Mouse (Mus musculus) lung, embryonic 14.5 days (tissue): ENCODE measurements at regions not wholly inside any gene's neighbourhood (a gene's known extent, or its start where the extent isn't known, plus 50 kb on each side); places are given as distances from the start of the nearest gene placed in this dataset.
"Not testable (repeated sequence)": the region's sequence is repeated elsewhere in the genome, so short reads cannot be mapped to it uniquely, and the experiment has no call there.

ENCODE experiments used
- ATAC-seq: fragments of 200-750 bp; cut with Nextera tagmentation; 2 replicates; pipeline ENCODE4 v1.8.0; 2017; ENCODE audit warnings: mild to moderate bottlenecking, moderate TSS enrichment, moderate library complexity; ENCODE audit not compliant: insufficient read depth
- DNase-seq: peaks from one replicate; pipeline ENCODE4 v3.0.0-alpha.2; 2015
- H3K27ac ChIP-seq: fragments of 300-500 bp; sonication (generic); 2 replicates; pipeline ENCODE4 v1.5.1; 2014; ENCODE audit warnings: low read depth, mild to moderate bottlenecking, moderate library complexity
- H3K27me3 ChIP-seq: fragments of 300-500 bp; sonication (generic); 2 replicates; pipeline ENCODE4 v1.6.1; 2014; ENCODE audit warnings: low read length, control low read depth; ENCODE audit not compliant: insufficient read depth
- H3K36me3 ChIP-seq: fragments of 300-500 bp; sonication (generic); 2 replicates; pipeline ENCODE4 v1.6.1; 2014; ENCODE audit warnings: control low read depth; ENCODE audit not compliant: insufficient read depth
- H3K4me1 ChIP-seq: fragments of 300-500 bp; sonication (generic); 2 replicates; pipeline ENCODE4 v1.6.1; 2014; ENCODE audit warnings: antibody characterized with exemption, control low read depth; ENCODE audit not compliant: insufficient read depth
- H3K4me2 ChIP-seq: fragments of 300-500 bp; sonication (generic); 2 replicates; pipeline ENCODE4 v1.6.1; 2014; ENCODE audit warnings: mild to moderate bottlenecking
- H3K4me3 ChIP-seq: fragments of 300-500 bp; sonication (generic); 2 replicates; pipeline ENCODE4 v1.5.1; 2014; ENCODE audit warnings: low read depth, low read length
- H3K9ac ChIP-seq: fragments of 300-500 bp; sonication (generic); 2 replicates; pipeline ENCODE4 v1.6.1; 2014
- H3K9me3 ChIP-seq: fragments of 300-500 bp; sonication (generic); 2 replicates; pipeline ENCODE4 v1.6.1; 2016; ENCODE audit warnings: low read depth, low read length, control low read depth
- WGBS: fragments of 180-500 bp; shearing (Covaris S2); extraction: QIAGEN DNeasy Blood & Tissue Kit; methylation state at CpG from one replicate; pipeline ENCODE4 v1.1.7; 2014; 5-methylcytosine and 5-hydroxymethylcytosine counted together

GRCm38 (mm10) chr14:53030227-53030626, 534.7 kb upstream of the Olfr1507 start:
- ATAC-seq, H3K36me3 ChIP-seq, H3K4me3 ChIP-seq: not testable (repeated sequence)

DNA sequence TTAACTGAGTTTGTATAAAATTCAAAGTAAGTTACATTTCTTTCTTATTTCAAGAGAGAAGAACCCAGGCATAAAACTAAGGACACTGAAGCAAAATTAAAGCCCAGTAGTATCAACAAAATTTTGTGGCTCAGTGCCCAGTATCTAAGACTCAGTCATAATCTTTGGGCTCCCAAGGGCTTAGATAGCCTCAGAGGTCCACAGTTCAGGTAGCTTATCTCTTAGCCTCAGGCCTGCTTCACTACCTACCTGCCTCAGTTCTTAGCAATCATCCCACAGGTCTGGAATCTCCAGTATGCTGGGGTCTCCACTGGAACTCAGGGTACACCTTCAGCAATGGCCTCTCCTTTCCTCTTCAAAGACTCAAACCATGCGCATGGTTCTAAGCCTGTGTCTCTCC, 531.4 kb upstream of the Olfr1507 start:
- H3K4me2 ChIP-seq, H3K4me1 ChIP-seq, DNase-seq, H3K9ac ChIP-seq, ATAC-seq, H3K9me3 ChIP-seq, H3K4me3 ChIP-seq, H3K27me3 ChIP-seq, H3K27ac ChIP-seq, H3K36me3 ChIP-seq: not testable (repeated sequence)
- no CpG with 5 or more reads among the region's 1 CpGs for whole genome bisulfite sequencing

More at GRCm38 (mm10) chr14:53030227-53030626, 534.7 kb upstream of the Olfr1507 start:
- not testable (repeated sequence) for H3K27ac ChIP-seq, H3K9me3 ChIP-seq, H3K27me3 ChIP-seq, H3K9ac ChIP-seq, DNase-seq, H3K4me1 ChIP-seq, H3K4me2 ChIP-seq
- no CpG with 5 or more reads among the region's 4 CpGs for WGBS

GRCm38 (mm10) chr14:53020152-53020551, 524.6 kb upstream of the Olfr1507 start:
- not testable (repeated sequence) for H3K9ac ChIP-seq, H3K4me2 ChIP-seq, H3K27ac ChIP-seq, H3K9me3 ChIP-seq, H3K27me3 ChIP-seq, H3K4me1 ChIP-seq, ATAC-seq, H3K36me3 ChIP-seq, DNase-seq, H3K4me3 ChIP-seq
- whole genome bisulfite sequencing = no CpG with 5 or more reads among the region's 6 CpGs

- ATAC-seq, DNase-seq, H3K4me2 ChIP-seq, H3K4me1 ChIP-seq, H3K27ac ChIP-seq, H3K36me3 ChIP-seq, H3K4me3 ChIP-seq, H3K9me3 ChIP-seq, H3K27me3 ChIP-seq, H3K9ac ChIP-seq: not testable (repeated sequence)
- WGBS = no CpG with 5 or more reads among the region's 5 CpGs
Observed at GRCm38 (mm10) chr14:53007741-53008140, 512.2 kb upstream of the Olfr1507 start.

- no CpG with 5 or more reads among the region's 4 CpGs for WGBS
- H3K36me3 ChIP-seq, H3K4me3 ChIP-seq, H3K4me1 ChIP-seq, ATAC-seq, H3K9ac ChIP-seq, H3K9me3 ChIP-seq, H3K27me3 ChIP-seq, H3K4me2 ChIP-seq, DNase-seq, H3K27ac ChIP-seq: not testable (repeated sequence)
Observed at GRCm38 (mm10) chr14:53007323-53007722, 511.8 kb upstream of the Olfr1507 start.

GRCm38 (mm10) chr14:53001289-53001688, 505.7 kb upstream of the Olfr1507 start:
- not testable (repeated sequence) for H3K9me3 ChIP-seq, H3K27me3 ChIP-seq, H3K4me2 ChIP-seq, H3K27ac ChIP-seq, ATAC-seq, H3K4me3 ChIP-seq, DNase-seq, H3K36me3 ChIP-seq, H3K4me1 ChIP-seq, H3K9ac ChIP-seq
- WGBS = 63% methylated on average over 1 of the region's 1 CpGs

DNA sequence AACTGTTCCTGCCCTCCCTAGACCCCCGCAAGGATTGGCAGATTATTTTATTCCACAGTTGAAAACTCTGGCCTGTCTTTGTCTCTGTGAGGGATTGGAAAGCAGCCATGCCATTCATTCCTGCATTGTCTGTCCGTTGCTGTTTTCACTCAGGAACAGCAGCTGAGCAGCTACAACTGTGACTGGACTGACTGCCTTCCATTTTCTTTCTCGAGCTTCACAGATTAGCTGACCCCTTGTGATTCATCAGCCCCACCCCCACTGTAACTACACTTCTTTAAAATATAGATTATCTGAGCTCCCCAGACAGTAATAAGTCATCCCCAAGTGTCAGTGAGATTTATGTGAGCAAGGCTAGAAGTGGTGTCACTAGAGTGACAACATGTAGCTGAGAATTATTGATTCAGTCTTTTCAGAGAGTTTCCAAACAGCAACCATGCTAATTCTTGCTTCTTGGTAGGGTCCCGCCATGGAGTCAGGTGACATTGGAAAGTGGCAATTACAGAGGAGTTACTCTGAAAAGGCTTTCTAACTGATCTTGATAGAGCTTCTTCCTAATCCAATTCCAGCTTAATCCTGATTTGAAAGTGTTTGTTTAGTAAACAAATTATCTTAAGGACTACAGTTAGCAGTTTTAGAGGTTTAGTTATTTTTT, 496.7 kb upstream of the Olfr1507 start:
- not testable (repeated sequence) for H3K27ac ChIP-seq, ATAC-seq, H3K4me1 ChIP-seq, DNase-seq, H3K4me3 ChIP-seq, H3K27me3 ChIP-seq, H3K36me3 ChIP-seq, H3K9ac ChIP-seq, H3K4me2 ChIP-seq, H3K9me3 ChIP-seq
- WGBS = 27% methylated on average over 1 of the region's 4 CpGs

- ATAC-seq, H3K4me2 ChIP-seq, H3K27ac ChIP-seq, H3K9me3 ChIP-seq, H3K9ac ChIP-seq, DNase-seq, H3K27me3 ChIP-seq, H3K36me3 ChIP-seq, H3K4me1 ChIP-seq, H3K4me3 ChIP-seq: not testable (repeated sequence)
- WGBS = no CpG with 5 or more reads among the region's 3 CpGs
Observed at GRCm38 (mm10) chr14:52991328-52991665, 495.7 kb upstream of the Olfr1507 start.

DNA sequence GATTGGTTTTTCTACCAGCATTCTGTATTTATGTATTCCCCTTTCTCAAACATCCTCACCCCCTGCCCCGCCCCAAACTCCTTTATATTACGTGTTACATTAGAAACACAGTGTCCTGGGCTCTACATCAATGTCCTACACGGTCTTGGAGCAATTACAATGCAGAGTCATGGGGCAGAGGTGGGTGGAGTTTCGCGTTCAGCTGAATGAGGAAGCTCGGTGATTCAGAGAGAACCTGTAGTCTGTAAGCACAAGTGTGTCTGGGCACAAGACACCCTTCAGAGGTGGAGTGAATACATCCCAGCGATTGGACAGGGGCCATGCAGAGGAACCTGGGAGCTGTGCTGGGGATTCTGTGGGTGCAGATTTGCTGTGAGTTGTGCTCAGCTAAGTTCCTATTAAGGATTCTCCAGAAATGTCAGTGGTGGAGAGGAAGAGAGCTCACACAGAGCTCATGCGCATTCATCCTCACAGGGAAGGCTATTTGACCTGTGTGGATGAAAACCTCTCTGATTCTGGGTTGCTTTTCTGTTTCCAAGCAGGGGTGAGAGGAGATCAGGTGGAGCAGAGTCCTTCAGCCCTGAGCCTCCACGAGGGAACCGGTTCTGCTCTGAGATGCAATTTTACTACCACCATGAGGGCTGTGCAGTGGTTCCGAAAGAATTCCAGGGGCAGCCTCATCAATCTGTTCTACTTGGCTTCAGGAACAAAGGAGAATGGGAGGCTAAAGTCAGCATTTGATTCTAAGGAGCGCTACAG, 495.2 kb upstream of the Olfr1507 start:
- no CpG with 5 or more reads among the region's 12 CpGs for WGBS
- not testable (repeated sequence) for H3K27me3 ChIP-seq, H3K9ac ChIP-seq, ATAC-seq, DNase-seq, H3K36me3 ChIP-seq, H3K4me1 ChIP-seq, H3K4me3 ChIP-seq, H3K9me3 ChIP-seq, H3K4me2 ChIP-seq, H3K27ac ChIP-seq

GRCm38 (mm10) chr14:52989940-52990339, 494.4 kb upstream of the Olfr1507 start:
- H3K27me3 ChIP-seq, H3K36me3 ChIP-seq, H3K4me1 ChIP-seq, ATAC-seq, H3K4me2 ChIP-seq, H3K4me3 ChIP-seq, H3K27ac ChIP-seq, H3K9ac ChIP-seq, DNase-seq, H3K9me3 ChIP-seq: not testable (repeated sequence)
- 65% methylated on average over 1 of the region's 1 CpGs for WGBS
